Mouse (Mus musculus): ENCODE results near the gene Tac2. TPM values are rescaled to one million over a fixed set of nuclear protein-coding genes. Genes with fewer than 3 reads are reported as not detected.
A peak's percentile ranks its signal among the peaks of the same experiment; 100 is the strongest.

Tac2 gene
- 6.2 and 7.6 TPM in 2 replicates for polyA plus RNA-seq (2015; fragmentation: Nextera tagmentation; extraction: Ambion mirVana)

DNA sequence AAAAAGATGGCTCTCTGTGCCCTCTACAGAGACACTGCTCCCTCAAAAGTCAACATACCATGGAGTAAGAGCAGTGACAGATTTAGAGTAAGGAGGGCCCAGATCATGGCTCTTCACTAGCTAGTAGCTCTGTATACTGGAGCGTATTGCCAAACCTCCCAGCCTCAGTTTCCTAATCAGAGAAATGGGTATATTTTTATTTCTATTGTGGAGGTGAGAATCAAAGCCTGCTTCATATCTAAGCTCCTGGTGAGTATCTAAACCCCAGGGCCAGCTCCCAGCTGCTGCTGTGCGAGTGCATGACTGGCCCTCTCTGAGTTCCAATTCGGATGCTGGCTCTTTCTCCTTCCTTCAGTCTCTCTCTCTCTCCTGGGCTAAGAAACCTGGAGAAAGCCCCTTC is at the start of gene Tac2:
Gene Tac2, plus strand, starts transcription at position 301 of the 400 bp plus-strand sequence.
- H3K4me1 ChIP-seq (replicated peaks; ENCODE audit: control insufficient read depth, insufficient read depth, low read length): peaks cover 10% of the 10 kb centered on the region; the same call in 1 of the 2 replicates
- no peak within 1 kb of the TSS for H3K4me2 ChIP-seq (ENCODE audit: low read length)
- no peak within 1 kb of the TSS for H3K4me3 ChIP-seq (replicated peaks; ENCODE audit: low read length)
- WGBS: 73% methylated on average over 3 of the region's 3 CpGs
- no peak within 1 kb of the TSS for H3K9ac ChIP-seq (replicated peaks; ENCODE audit: low read depth, low read length)
- no peak for ATAC-seq
- no peak within 1 kb of the TSS for H3K27ac ChIP-seq (ENCODE audit: low read length)
- no peaks in the 10 kb centered on the region for H3K36me3 ChIP-seq (ENCODE audit: control insufficient read depth, insufficient read depth)
- no peaks in the 10 kb centered on the region for H3K9me3 ChIP-seq (ENCODE audit: control insufficient read depth, low read length)
- H3K27me3 ChIP-seq (replicated peaks; ENCODE audit: control insufficient read depth, insufficient read depth, low read length): peaks cover 3% of the 10 kb centered on the region; the same call in 1 of the 2 replicates

- H3K4me1 ChIP-seq (replicated peaks; ENCODE audit: control insufficient read depth, insufficient read depth, low read length): peaks cover 17% of the 10 kb centered on the region
- H3K27me3 ChIP-seq (replicated peaks; ENCODE audit: control insufficient read depth, insufficient read depth, low read length): no peaks in the 10 kb centered on the region
- H3K4me3 ChIP-seq (replicated peaks; ENCODE audit: low read length): no peak overlapping the region
- ATAC-seq: no peak
- H3K9ac ChIP-seq (replicated peaks; ENCODE audit: low read depth, low read length): no peak overlapping the region
- WGBS: 85% methylated on average over 8 of the region's 8 CpGs
- H3K9me3 ChIP-seq (ENCODE audit: control insufficient read depth, low read length): no peaks in the 10 kb centered on the region
- H3K4me2 ChIP-seq (ENCODE audit: low read length): no peak overlapping the region
- H3K36me3 ChIP-seq (ENCODE audit: control insufficient read depth, insufficient read depth): no peaks in the 10 kb centered on the region
- no peak overlapping the region for H3K27ac ChIP-seq (ENCODE audit: low read length)
These were observed 49.3 kb upstream of the Tac2 start for GRCm38 (mm10) chr10:127674794-127675522.

- 50% methylated on average over 5 of the region's 5 CpGs for WGBS
- H3K27me3 ChIP-seq (replicated peaks; ENCODE audit: control insufficient read depth, insufficient read depth, low read length): no peaks in the 10 kb centered on the region
These were observed 48.3 kb upstream of the Tac2 start for GRCm38 (mm10) chr10:127675859-127676398.

GRCm38 (mm10) chr10:127676691-127677548 is 47.4 kb upstream of the Tac2 start:
- under 1% methylated on average over 67 of the region's 71 CpGs for WGBS
- H3K4me1 ChIP-seq (replicated peaks; ENCODE audit: control insufficient read depth, insufficient read depth, low read length): peaks cover 17% of the 10 kb centered on the region
- no peaks in the 10 kb centered on the region for H3K27me3 ChIP-seq (replicated peaks; ENCODE audit: control insufficient read depth, insufficient read depth, low read length)
- no peaks in the 10 kb centered on the region for H3K36me3 ChIP-seq (ENCODE audit: control insufficient read depth, insufficient read depth)
- peak overlapping the region; percentile 91 for H3K4me2 ChIP-seq (ENCODE audit: low read length)
- peak; percentile 97 for ATAC-seq
- H3K9me3 ChIP-seq (ENCODE audit: control insufficient read depth, low read length): no peaks in the 10 kb centered on the region
- peak overlapping the region; percentile 76 for H3K9ac ChIP-seq (replicated peaks; ENCODE audit: low read depth, low read length)
- peak overlapping the region; percentile 84 for H3K4me3 ChIP-seq (replicated peaks; ENCODE audit: low read length)
- peak overlapping the region; percentile 64 for H3K27ac ChIP-seq (ENCODE audit: low read length)

More at GRCm38 (mm10) chr10:127675859-127676398, 48.3 kb upstream of the Tac2 start:
- Histone ChIP-seq H3K9me3 (ENCODE audit: control insufficient read depth, low read length) (no peaks in the 10 kb centered on the region), H3K4me2 (ENCODE audit: low read length) (peak overlapping the region; percentile 59), H3K36me3 (ENCODE audit: control insufficient read depth, insufficient read depth) (no peaks in the 10 kb centered on the region), H3K4me3 (replicated peaks; ENCODE audit: low read length) (peak overlapping the region; percentile 84), H3K9ac (replicated peaks; ENCODE audit: low read depth, low read length) (0 out of 2 replicates have a peak overlapping the region, but pooled peaks have one; percentile 10), H3K27ac (ENCODE audit: low read length) (peak overlapping the region; percentile 64), H3K4me1 (replicated peaks; ENCODE audit: control insufficient read depth, insufficient read depth, low read length) (peaks cover 17% of the 10 kb centered on the region)
- no peak for ATAC-seq

DNA sequence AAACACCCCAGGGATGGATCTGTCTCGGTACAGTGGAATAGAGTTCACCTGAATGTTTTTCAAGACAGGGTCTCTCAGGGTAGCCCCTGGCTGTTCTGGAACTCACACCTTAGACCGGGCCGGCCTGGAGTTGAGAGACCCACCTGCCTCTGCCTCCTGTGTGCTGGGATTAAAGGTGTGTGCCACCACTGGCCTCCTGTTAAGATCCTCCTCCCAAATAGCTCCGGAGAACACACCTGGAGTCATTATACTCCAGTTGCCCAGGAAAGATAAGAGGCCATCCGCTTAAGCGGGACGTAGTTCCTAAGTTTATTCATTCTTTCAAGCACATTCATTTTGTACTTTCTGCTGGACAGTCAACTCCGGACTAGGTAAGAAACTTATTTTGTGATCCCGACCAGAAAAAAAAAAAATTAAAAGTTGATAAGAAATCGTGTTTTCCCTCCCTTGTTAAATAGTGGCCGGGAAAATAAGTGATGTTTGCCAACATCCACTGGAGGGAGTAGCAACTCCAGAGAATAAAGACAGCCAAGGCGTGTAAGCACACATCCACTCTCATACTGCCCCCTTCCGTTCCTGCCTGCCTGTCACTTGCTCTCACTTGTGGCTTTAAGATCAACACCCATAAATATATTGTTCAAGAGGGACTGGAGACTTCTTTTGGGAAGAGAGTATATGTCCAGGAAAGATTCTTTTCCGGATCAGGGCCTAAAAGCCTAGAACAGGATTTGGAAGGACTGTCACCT is 46.5 kb upstream of the Tac2 start:
- H3K4me1 ChIP-seq (replicated peaks; ENCODE audit: control insufficient read depth, insufficient read depth, low read length): peaks cover 17% of the 10 kb centered on the region
- 10% methylated on average over 14 of the region's 14 CpGs for WGBS
- H3K36me3 ChIP-seq (ENCODE audit: control insufficient read depth, insufficient read depth): no peaks in the 10 kb centered on the region
- no peak for ATAC-seq
- H3K27me3 ChIP-seq (replicated peaks; ENCODE audit: control insufficient read depth, insufficient read depth, low read length): no peaks in the 10 kb centered on the region
- H3K27ac ChIP-seq (ENCODE audit: low read length): no peak overlapping the region
- H3K9ac ChIP-seq (replicated peaks; ENCODE audit: low read depth, low read length): peak overlapping the region; percentile 76
- H3K4me3 ChIP-seq (replicated peaks; ENCODE audit: low read length): peak overlapping the region; percentile 84
- peak overlapping the region; percentile 91 for H3K4me2 ChIP-seq (ENCODE audit: low read length)
- no peaks in the 10 kb centered on the region for H3K9me3 ChIP-seq (ENCODE audit: control insufficient read depth, low read length)

- Histone ChIP-seq H3K27me3 (replicated peaks; ENCODE audit: control insufficient read depth, insufficient read depth, low read length) (no peaks in the 10 kb centered on the region), H3K4me3 (replicated peaks; ENCODE audit: low read length) (no peak overlapping the region), H3K4me1 (replicated peaks; ENCODE audit: control insufficient read depth, insufficient read depth, low read length) (peaks cover 17% of the 10 kb centered on the region), H3K9me3 (ENCODE audit: control insufficient read depth, low read length) (no peaks in the 10 kb centered on the region), H3K4me2 (ENCODE audit: low read length) (no peak overlapping the region), H3K27ac (ENCODE audit: low read length) (no peak overlapping the region), H3K9ac (replicated peaks; ENCODE audit: low read depth, low read length) (no peak overlapping the region), H3K36me3 (ENCODE audit: control insufficient read depth, insufficient read depth) (no peaks in the 10 kb centered on the region)
- ATAC-seq: no peak
- 92% methylated on average over 1 of the region's 1 CpGs for WGBS
These were observed 45.1 kb upstream of the Tac2 start for GRCm38 (mm10) chr10:127679208-127679607.

GRCm38 (mm10) chr10:127679881-127680280 is 44.4 kb upstream of the Tac2 start:
- 85% methylated on average over 3 of the region's 3 CpGs for WGBS
- Histone ChIP-seq H3K9me3 (ENCODE audit: control insufficient read depth, low read length) (no peaks in the 10 kb centered on the region), H3K4me1 (replicated peaks; ENCODE audit: control insufficient read depth, insufficient read depth, low read length) (peaks cover 17% of the 10 kb centered on the region), H3K27ac (ENCODE audit: low read length) (no peak overlapping the region), H3K27me3 (replicated peaks; ENCODE audit: control insufficient read depth, insufficient read depth, low read length) (no peaks in the 10 kb centered on the region), H3K9ac (replicated peaks; ENCODE audit: low read depth, low read length) (no peak overlapping the region), H3K4me3 (replicated peaks; ENCODE audit: low read length) (no peak overlapping the region), H3K36me3 (ENCODE audit: control insufficient read depth, insufficient read depth) (no peaks in the 10 kb centered on the region), H3K4me2 (ENCODE audit: low read length) (no peak overlapping the region)
- no peak for ATAC-seq

- Histone ChIP-seq H3K9me3 (ENCODE audit: control insufficient read depth, low read length) (no peaks in the 10 kb centered on the region), H3K4me2 (ENCODE audit: low read length) (no peak overlapping the region), H3K4me1 (replicated peaks; ENCODE audit: control insufficient read depth, insufficient read depth, low read length) (peaks cover 6% of the 10 kb centered on the region), H3K27me3 (replicated peaks; ENCODE audit: control insufficient read depth, insufficient read depth, low read length) (no peaks in the 10 kb centered on the region), H3K27ac (ENCODE audit: low read length) (no peak overlapping the region), H3K36me3 (ENCODE audit: control insufficient read depth, insufficient read depth) (no peaks in the 10 kb centered on the region), H3K9ac (replicated peaks; ENCODE audit: low read depth, low read length) (no peak overlapping the region), H3K4me3 (replicated peaks; ENCODE audit: low read length) (no peak overlapping the region)
- ATAC-seq: no peak
- 92% methylated on average over 6 of the region's 6 CpGs for WGBS
These were observed 41.4 kb upstream of the Tac2 start for GRCm38 (mm10) chr10:127682886-127683285.

Data from forebrain, embryonic 16.5 days (tissue).